Mouse (Mus musculus): ENCODE data around the gene Ttll13. TPM values are rescaled to one million over a fixed set of nuclear protein-coding genes. Genes with fewer than 3 reads are reported as not detected.

Ttll13 gene
- polyA plus RNA-seq (2015; fragmentation: Nextera tagmentation; extraction: Ambion mirVana) = 0.23 and 0.72 TPM in 2 replicates

GRCm38 (mm10) chr7:80246148-80246721, at the start of gene Ttll13:
TSS of gene Ttll13 (plus strand) at chr7:80246376.
- Histone ChIP-seq H3K27ac (peak within 1 kb of the TSS; percentile 77), H3K9me3 (replicated peaks) (no peaks in the 10 kb centered on the region), H3K27me3 (peaks cover 3% of the 10 kb centered on the region; the same call in 1 of the 2 replicates), H3K4me2 (peak within 1 kb of the TSS; percentile 80), H3K4me3 (replicated peaks) (peak within 1 kb of the TSS; percentile 74), H3K36me3 (no peaks in the 10 kb centered on the region), H3K9ac (peak within 1 kb of the TSS; percentile 82), H3K4me1 (replicated peaks) (peaks cover 15% of the 10 kb centered on the region)
- peak; percentile 94 for ATAC-seq (ENCODE audit: low read depth)
- under 1% methylated on average over 48 of the region's 48 CpGs for WGBS (ENCODE audit: insufficient replicate concordance)
- DNase-seq = peak; percentile 97

GRCm38 (mm10) chr7:80197371-80197770, 48.8 kb upstream of the Ttll13 start:
- no peak for ATAC-seq (ENCODE audit: low read depth)
- Histone ChIP-seq H3K4me3 (replicated peaks) (peak overlapping the region; percentile 95), H3K27me3 (no peaks in the 10 kb centered on the region), H3K27ac (peak overlapping the region; percentile 100), H3K4me2 (peak overlapping the region; percentile 88), H3K9ac (peak overlapping the region; percentile 98), H3K9me3 (replicated peaks) (no peaks in the 10 kb centered on the region), H3K36me3 (peaks cover 25% of the 10 kb centered on the region), H3K4me1 (replicated peaks) (peaks cover 91% of the 10 kb centered on the region)
- WGBS (ENCODE audit: insufficient replicate concordance) = 17% methylated on average over 4 of the region's 4 CpGs
- DNase-seq = no peak

- no peaks in the 10 kb centered on the region for H3K9me3 ChIP-seq (replicated peaks)
- peak overlapping the region; percentile 88 for H3K4me2 ChIP-seq
- peak overlapping the region; percentile 100 for H3K27ac ChIP-seq
- H3K4me1 ChIP-seq (replicated peaks) = peaks cover 91% of the 10 kb centered on the region
- ATAC-seq (ENCODE audit: low read depth) = peak; percentile 76
- H3K4me3 ChIP-seq (replicated peaks) = peak overlapping the region; percentile 95
- WGBS (ENCODE audit: insufficient replicate concordance) = under 1% methylated on average over 66 of the region's 74 CpGs
- peaks cover 33% of the 10 kb centered on the region for H3K36me3 ChIP-seq
- H3K9ac ChIP-seq = peak overlapping the region; percentile 98
- DNase-seq = peak; percentile 78
- H3K27me3 ChIP-seq = no peaks in the 10 kb centered on the region
Observed at GRCm38 (mm10) chr7:80197941-80198778, 48.0 kb upstream of the Ttll13 start.

GRCm38 (mm10) chr7:80198863-80199262, 47.3 kb upstream of the Ttll13 start:
- H3K36me3 ChIP-seq = peaks cover 40% of the 10 kb centered on the region
- WGBS (ENCODE audit: insufficient replicate concordance) = under 1% methylated on average over 11 of the region's 11 CpGs
- peak; percentile 37 for ATAC-seq (ENCODE audit: low read depth)
- peak overlapping the region; percentile 88 for H3K4me2 ChIP-seq
- DNase-seq = no peak
- H3K4me1 ChIP-seq (replicated peaks) = peaks cover 91% of the 10 kb centered on the region
- peak overlapping the region; percentile 98 for H3K9ac ChIP-seq
- H3K4me3 ChIP-seq (replicated peaks) = peak overlapping the region; percentile 95
- H3K27ac ChIP-seq = peak overlapping the region; percentile 100
- no peaks in the 10 kb centered on the region for H3K27me3 ChIP-seq
- H3K9me3 ChIP-seq (replicated peaks) = no peaks in the 10 kb centered on the region

- peaks cover 44% of the 10 kb centered on the region for H3K36me3 ChIP-seq
- no peak for DNase-seq
- H3K4me3 ChIP-seq (replicated peaks) = peak overlapping the region; percentile 95
- no peaks in the 10 kb centered on the region for H3K9me3 ChIP-seq (replicated peaks)
- no peak for ATAC-seq (ENCODE audit: low read depth)
- peak overlapping the region; percentile 100 for H3K27ac ChIP-seq
- H3K9ac ChIP-seq = peak overlapping the region; percentile 98
- H3K4me2 ChIP-seq = peak overlapping the region; percentile 88
- no peaks in the 10 kb centered on the region for H3K27me3 ChIP-seq
- H3K4me1 ChIP-seq (replicated peaks) = peaks cover 91% of the 10 kb centered on the region
- WGBS (ENCODE audit: insufficient replicate concordance) = 20% methylated on average over 6 of the region's 6 CpGs
Observed at GRCm38 (mm10) chr7:80199286-80199685, 46.9 kb upstream of the Ttll13 start.

GRCm38 (mm10) chr7:80199851-80200587, 46.2 kb upstream of the Ttll13 start:
- Histone ChIP-seq H3K4me1 (replicated peaks) (peaks cover 91% of the 10 kb centered on the region), H3K27me3 (no peaks in the 10 kb centered on the region), H3K4me3 (replicated peaks) (peak overlapping the region; percentile 95), H3K4me2 (peak overlapping the region; percentile 88), H3K27ac (peak overlapping the region; percentile 100), H3K9me3 (replicated peaks) (no peaks in the 10 kb centered on the region), H3K9ac (peak overlapping the region; percentile 98), H3K36me3 (peaks cover 48% of the 10 kb centered on the region)
- no peak for DNase-seq
- 68% methylated on average over 11 of the region's 11 CpGs for WGBS (ENCODE audit: insufficient replicate concordance)
- ATAC-seq (ENCODE audit: low read depth) = no peak

GRCm38 (mm10) chr7:80200588-80200945, 45.6 kb upstream of the Ttll13 start:
- Histone ChIP-seq H3K4me2 (peak overlapping the region; percentile 88), H3K27me3 (no peaks in the 10 kb centered on the region), H3K4me3 (replicated peaks) (peak overlapping the region; percentile 95), H3K4me1 (replicated peaks) (peaks cover 91% of the 10 kb centered on the region), H3K27ac (peak overlapping the region; percentile 100), H3K9ac (peak overlapping the region; percentile 98), H3K36me3 (peaks cover 48% of the 10 kb centered on the region), H3K9me3 (replicated peaks) (no peaks in the 10 kb centered on the region)
- no peak for ATAC-seq (ENCODE audit: low read depth)
- 64% methylated on average over 6 of the region's 6 CpGs for WGBS (ENCODE audit: insufficient replicate concordance)
- DNase-seq = no peak

- Histone ChIP-seq H3K4me1 (replicated peaks) (peaks cover 91% of the 10 kb centered on the region), H3K4me2 (peak overlapping the region; percentile 88)
Observed at GRCm38 (mm10) chr7:80200963-80201539, 45.1 kb upstream of the Ttll13 start.

GRCm38 (mm10) chr7:80201888-80202540, 44.2 kb upstream of the Ttll13 start:
- Histone ChIP-seq H3K9me3 (replicated peaks) (no peaks in the 10 kb centered on the region), H3K36me3 (peaks cover 48% of the 10 kb centered on the region), H3K27ac (peak overlapping the region; percentile 100), H3K4me1 (replicated peaks) (peaks cover 92% of the 10 kb centered on the region), H3K4me2 (peak overlapping the region; percentile 88), H3K27me3 (no peaks in the 10 kb centered on the region), H3K4me3 (replicated peaks) (peak overlapping the region; percentile 36), H3K9ac (peak overlapping the region; percentile 98)
- no peak for DNase-seq
- WGBS (ENCODE audit: insufficient replicate concordance) = 90% methylated on average over 15 of the region's 15 CpGs
- no peak for ATAC-seq (ENCODE audit: low read depth)

More at GRCm38 (mm10) chr7:80200963-80201539, 45.1 kb upstream of the Ttll13 start:
- Histone ChIP-seq H3K9ac (peak overlapping the region; percentile 98), H3K27me3 (no peaks in the 10 kb centered on the region), H3K4me3 (replicated peaks) (peak overlapping the region; percentile 95), H3K36me3 (peaks cover 48% of the 10 kb centered on the region), H3K27ac (peak overlapping the region; percentile 100), H3K9me3 (replicated peaks) (no peaks in the 10 kb centered on the region)
- WGBS (ENCODE audit: insufficient replicate concordance) = 86% methylated on average over 5 of the region's 5 CpGs
- DNase-seq (no peak), ATAC-seq (ENCODE audit: low read depth) (no peak)

GRCm38 (mm10) chr7:80202961-80203360, 43.2 kb upstream of the Ttll13 start:
- Histone ChIP-seq H3K4me2 (peak overlapping the region; percentile 88), H3K27ac (peak overlapping the region; percentile 100), H3K4me1 (replicated peaks) (peaks cover 92% of the 10 kb centered on the region), H3K36me3 (peaks cover 51% of the 10 kb centered on the region), H3K4me3 (replicated peaks) (peak overlapping the region; percentile 36), H3K9ac (peak overlapping the region; percentile 98), H3K9me3 (replicated peaks) (no peaks in the 10 kb centered on the region), H3K27me3 (no peaks in the 10 kb centered on the region)
- WGBS (ENCODE audit: insufficient replicate concordance) = 51% methylated on average over 5 of the region's 5 CpGs
- no peak for ATAC-seq (ENCODE audit: low read depth)
- no peak for DNase-seq

Measured in liver, embryonic 13.5 days (tissue).